Mouse (Mus musculus): ENCODE results near the gene Akap7. TPM values are rescaled to one million over a fixed set of nuclear protein-coding genes. Genes with fewer than 3 reads are reported as not detected.
"Not testable (repeated sequence)": the region's sequence is repeated elsewhere in the genome, so short reads cannot be mapped to it uniquely, and the experiment has no call there.

Akap7 gene
- total RNA-seq, 2 experiments from 2014 or later: 128 to 158 TPM

DNA sequence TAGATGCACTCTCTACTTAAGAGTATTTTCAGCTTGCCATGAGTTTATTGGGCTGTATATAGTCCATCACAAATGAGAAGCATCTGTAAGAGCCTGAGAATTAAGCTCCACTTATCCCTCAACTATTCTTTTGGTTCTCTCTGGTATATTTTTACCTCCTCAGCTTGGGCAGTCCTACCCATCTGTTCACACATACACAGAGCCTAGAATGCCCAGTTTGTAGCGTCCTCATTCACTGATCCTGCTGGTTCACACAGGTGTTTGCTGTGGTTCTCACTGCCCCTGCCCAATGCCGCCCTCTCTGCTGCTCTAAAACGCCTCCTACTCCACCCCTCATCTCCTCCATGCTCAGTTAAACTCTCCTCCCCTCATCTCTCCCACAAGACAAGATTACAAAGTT, 91.7 kb downstream of the Akap7 start:
- no peak for DNase-seq (ENCODE audit: extremely low spot score in 1 of 2, low spot score in 2 of 2)
- intact Hi-C loops (cut with DNase I): no loop called here

DNA sequence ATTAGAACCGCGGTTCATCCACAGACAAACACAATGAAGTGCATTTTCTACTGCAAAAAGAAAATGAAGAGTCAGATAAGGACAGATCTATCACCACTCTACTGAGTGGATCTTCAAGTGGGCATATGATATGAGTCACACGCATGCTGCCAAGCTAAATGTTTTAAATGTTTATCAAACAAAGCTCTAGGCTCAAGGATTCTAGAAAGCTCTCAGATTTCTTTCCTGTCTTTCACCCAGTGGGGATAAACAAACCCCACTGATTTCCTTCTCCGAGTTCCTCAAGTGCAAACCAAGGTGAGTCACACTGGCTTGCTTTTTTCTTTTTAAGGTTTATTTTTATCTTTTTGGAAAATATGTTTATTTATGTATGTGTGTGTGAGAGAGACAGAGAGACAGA, 94.0 kb downstream of the Akap7 start:
- no peak for DNase-seq (ENCODE audit: extremely low spot score in 1 of 2, low spot score in 2 of 2)
- intact Hi-C loops (cut with DNase I): no loop called here

DNA sequence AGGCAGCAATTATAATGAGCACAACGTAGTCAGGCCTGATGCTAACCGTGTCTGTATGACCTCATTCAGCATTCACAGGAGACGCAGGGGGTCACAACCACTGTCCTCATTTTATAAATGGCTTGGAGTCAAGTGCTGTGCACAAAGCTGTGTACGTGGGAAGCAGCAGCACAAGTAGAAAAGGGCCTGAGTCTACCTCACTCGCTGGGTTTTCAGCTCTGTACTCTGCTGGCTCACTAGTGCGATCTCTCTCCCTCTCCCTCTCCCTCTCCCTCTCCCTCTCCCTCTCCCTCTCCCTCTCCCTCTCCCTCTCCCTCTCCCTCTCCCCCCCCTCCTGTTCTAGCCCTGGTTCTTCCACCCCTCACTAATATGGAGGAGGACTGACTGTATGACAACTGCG, 99.1 kb downstream of the Akap7 start:
- no peak for DNase-seq (ENCODE audit: extremely low spot score in 1 of 2, low spot score in 2 of 2)
- intact Hi-C loops (cut with DNase I): no loop called here

DNA sequence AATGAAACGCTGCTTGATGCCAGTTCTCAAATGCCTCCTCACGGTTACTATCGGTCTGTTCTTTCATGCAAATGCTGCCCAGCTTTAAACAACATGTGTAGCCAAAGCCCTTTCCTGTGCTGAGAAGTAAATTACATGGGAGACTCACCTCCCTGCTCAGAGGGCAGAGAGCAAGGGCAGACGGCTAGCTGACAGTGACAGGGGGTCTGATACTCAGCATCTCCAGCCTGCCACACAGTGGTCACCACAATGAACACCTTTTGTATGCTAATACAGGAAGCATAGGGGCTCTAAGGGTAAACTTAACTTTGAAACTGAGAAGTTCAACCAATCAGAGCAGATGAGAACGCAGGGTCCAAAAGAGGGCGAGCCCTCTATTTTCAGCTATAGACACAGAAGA, 99.8 kb downstream of the Akap7 start:
- intact Hi-C loops (cut with DNase I): no loop called here
- no peak for DNase-seq (ENCODE audit: extremely low spot score in 1 of 2, low spot score in 2 of 2)

DNA sequence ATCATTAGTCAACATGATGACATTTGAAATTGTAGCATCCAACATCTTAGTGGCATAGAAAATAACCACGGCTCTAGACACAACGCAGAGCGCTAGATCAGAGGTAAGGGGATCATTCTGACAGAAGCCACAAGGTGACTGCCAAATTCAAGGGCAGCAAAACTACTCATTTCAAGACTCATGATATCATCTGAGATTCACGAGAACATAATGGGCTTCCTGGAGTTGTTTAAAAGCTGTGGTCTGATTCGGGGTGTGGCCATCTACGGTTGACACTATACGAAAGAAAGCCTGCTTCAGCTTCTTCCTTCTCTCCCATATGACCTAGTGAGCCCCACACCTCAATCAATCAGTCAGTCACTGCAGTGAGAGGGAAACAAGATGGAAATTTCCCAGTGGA, 107.0 kb downstream of the Akap7 start:
- intact Hi-C loops (cut with DNase I): no loop called here
- no peak for DNase-seq (ENCODE audit: extremely low spot score in 1 of 2, low spot score in 2 of 2)

DNA sequence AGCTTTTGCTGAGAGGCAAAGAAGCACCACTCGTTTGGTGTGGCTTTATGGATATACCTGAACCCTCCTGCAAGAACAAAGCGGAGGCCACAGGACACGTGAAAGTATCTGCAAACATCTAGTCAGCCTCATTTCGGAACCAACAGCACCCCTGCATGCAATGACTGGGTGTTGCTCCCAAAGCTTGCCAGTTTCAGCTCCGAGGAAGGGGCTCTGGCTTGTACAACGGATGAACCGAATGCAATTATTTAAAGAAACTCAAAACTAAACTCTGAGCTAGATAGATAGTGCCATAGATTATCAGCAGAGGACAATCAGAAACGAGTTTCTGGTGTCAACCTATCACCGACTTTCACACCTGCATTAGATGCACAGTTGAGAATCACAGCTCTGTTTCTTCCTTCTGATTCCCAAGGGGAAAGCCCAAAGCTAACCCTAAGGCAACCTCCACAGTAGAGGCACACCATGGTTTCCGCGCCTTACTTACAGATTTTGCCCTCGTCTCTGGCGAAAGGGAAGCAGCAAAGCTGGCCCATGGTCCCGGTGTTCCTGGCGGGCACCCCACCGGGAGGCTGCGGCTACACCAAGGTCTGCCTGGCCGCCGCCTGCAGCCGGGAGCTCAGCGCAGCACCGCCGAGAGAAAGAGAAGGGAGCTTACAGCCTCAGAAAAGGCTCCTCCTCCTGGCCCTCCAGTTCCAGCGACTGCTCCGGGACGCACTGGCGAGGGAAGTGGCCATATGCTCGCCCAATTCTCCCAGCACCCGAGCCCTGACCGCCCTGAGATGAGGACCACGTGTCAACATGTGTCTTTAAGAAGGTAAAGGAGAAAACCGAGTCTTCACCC, 107.9 kb downstream of the Akap7 start:
- intact Hi-C loops (cut with DNase I): no loop called here
- DNase-seq (ENCODE audit: extremely low spot score in 1 of 2, low spot score in 2 of 2): peak; percentile 52 to 79

DNA sequence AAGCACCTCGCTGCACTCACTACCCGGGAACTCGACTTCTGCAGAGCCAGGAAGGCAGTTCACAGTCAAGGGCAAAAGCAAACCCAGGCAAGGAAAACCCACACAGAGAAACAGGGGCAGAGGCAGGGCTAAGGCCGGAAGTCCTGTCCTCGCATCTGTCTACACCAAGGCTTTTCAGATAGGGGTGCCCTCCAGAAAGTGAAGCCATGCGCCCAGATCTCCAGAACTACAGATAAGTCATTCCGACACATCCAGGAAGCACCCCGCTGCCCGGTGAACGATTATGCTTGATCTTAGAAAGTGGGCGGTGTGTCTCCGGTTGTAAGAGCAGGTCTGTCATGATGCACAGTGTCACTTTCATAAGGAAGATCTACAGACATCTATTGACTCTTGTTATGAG, 109.1 kb downstream of the Akap7 start:
- DNase-seq (ENCODE audit: extremely low spot score in 1 of 2, low spot score in 2 of 2): no peak
- intact Hi-C loops (cut with DNase I): no loop called here

DNA sequence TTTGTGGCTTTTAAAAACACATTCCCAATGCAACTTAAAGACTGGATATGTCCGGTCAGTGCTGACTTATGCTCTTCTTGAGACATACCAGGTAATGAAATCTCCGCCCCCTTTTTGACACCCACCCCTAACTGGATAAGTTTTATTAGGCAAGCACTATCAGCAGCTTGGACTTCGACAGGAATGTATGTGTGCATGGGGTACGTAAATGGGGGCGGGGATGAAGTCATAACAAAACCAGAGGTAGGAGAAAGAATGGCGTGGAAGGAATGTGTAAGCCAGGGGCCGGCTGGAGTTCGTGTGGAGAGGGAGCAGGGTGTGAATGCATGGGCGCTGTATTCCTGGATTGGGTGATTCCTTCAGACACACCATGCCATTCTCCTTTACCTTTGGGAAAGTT, 109.6 kb downstream of the Akap7 start:
- no peak for DNase-seq (ENCODE audit: extremely low spot score in 1 of 2, low spot score in 2 of 2)
- intact Hi-C loops (cut with DNase I): no loop called here

DNA sequence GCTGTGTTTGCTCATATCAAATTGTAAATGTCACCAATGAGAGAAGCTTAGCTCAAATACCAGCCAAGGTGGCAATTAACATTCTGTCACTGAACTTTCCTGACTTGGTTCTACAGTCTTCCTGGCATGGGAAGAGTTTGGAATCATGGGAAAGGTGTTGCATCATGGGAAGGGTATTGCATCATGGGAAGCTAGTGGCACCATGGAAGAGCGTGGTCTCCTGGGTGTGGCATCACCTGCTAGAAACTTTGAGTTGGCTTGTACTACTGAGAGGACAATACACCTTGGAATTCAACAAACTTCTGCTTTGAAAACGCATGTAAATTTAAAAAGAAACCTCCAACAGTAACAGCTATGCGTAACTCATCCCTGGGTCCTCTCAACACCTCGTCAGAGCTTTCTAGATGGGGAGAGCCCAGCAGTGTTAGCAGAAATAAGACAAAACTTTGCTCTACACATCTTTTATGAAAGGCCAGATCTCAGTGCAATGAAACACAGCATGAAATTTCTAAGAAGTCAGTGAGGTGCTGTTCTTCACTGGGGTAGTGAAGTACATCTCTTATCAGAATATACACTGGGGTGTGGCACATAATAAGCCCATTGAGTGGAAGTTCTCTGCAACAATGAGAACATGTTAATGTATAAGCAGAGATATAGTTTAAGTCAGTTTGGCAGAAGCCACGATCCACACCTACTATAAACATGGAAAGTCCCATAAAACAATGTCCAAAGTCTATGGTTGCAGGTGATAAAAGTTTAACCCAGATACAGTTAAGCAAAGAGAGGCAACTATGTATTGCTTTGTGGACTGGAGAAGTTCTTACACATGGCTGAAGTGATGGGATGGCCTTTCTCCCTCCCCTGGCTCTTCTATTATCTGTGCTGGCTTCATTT, 115.2 kb downstream of the Akap7 start:
- DNase-seq (ENCODE audit: extremely low spot score in 1 of 2, low spot score in 2 of 2): no peak
- intact Hi-C loops (cut with DNase I): no loop called here

DNA sequence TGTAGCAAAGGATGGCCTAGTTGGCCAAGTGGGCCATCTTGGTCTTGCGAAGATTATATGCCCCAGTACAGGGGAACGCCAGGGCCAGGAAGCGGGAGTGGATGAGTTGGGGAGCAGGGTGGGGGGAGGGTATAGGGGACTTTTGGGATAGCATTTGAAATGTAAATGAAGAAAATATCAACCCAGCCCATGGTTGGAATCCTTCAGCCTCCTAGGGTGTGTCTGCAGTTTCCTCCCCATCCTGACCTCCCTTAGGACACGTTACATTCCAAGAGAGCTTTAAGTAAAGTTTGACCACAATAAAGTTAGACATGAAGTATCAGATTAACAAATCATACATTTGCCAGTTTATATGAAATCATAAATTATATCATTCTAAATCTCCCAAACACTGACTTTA, 116.5 kb downstream of the Akap7 start:
- intact Hi-C loops (cut with DNase I): no loop called here
- DNase-seq (ENCODE audit: extremely low spot score in 1 of 2, low spot score in 2 of 2): no peak

DNA sequence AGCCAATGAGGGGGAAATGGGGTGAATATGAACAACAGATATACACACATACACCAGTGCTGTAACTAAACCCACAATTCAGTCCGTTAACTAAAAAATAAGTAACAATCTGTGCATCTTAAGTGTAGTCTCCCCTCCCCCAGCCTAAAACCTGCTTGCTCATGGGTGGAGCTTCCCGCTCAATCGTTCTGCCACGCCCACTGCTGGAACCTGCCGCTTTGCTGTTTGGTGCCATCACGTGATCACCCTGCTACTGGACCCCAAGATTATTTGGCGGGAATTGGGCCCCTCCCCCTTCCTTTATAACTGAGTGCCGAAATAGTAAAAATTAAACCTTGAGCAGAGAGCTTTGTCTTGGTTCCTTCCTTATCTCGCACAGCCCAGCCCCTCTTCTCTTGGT, 121.4 kb downstream of the Akap7 start:
- intact Hi-C loops (cut with DNase I); DNase-seq (ENCODE audit: extremely low spot score in 1 of 2, low spot score in 2 of 2): not testable (repeated sequence)

DNA sequence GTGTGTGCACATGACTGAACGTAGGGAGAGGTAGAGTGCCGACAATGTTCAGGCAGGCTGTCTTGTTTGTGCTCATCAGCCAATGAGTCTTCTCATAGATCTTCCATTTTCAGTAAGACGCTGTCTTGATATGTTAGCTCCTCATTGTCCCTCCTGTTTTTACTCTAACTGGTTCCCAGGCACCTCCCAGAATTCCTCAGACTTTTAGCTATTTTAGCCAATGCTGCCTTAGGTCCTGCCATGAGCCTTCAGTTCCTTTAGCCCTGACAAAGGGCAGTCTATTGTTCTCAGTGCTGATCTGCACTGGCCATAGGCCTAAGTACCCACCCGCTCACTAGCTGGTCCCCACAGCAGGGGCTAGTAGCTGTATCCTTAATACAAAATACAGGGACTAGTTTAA, 122.0 kb downstream of the Akap7 start:
- intact Hi-C loops (cut with DNase I): no loop called here
- DNase-seq (ENCODE audit: extremely low spot score in 1 of 2, low spot score in 2 of 2): no peak

DNA sequence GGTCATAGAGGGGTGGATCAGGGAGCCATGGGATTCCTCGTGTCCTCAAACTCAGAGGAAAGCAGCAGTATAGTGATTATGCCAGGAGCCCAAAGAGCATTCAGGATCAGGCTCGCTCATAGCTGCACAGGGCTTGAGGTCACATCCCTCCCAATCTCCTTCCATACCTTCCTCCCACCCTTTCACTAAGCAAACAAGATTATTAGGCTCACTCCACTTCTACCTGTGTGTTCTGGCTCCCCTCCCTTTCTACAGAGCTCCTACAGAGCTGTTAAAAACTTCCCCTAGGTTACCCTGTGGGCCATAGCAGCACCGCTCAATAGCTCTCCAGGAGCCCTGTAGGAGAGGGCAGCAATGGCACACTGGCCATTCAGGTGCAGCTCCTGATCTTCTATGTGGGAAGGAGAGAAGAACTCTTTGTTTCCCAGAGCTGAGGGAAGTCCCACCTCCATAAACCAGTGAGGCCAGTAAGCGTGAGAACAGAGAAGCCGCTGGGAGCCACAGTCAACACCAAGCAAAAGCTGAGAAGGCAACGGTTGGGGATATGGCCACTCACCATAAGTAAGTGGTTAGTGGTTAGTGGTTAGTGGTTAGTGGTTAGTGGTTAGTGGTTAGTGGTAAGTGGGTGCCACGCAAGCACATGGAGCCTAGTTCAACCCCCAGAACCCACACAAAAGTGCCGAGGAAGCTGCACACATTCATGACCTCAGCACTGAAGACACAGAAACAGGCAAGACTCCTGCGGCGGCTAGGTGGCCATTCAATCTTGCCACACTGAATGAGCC, 122.7 kb downstream of the Akap7 start:
- no peak for DNase-seq (ENCODE audit: extremely low spot score in 1 of 2, low spot score in 2 of 2)
- intact Hi-C loops (cut with DNase I): no loop called here

DNA sequence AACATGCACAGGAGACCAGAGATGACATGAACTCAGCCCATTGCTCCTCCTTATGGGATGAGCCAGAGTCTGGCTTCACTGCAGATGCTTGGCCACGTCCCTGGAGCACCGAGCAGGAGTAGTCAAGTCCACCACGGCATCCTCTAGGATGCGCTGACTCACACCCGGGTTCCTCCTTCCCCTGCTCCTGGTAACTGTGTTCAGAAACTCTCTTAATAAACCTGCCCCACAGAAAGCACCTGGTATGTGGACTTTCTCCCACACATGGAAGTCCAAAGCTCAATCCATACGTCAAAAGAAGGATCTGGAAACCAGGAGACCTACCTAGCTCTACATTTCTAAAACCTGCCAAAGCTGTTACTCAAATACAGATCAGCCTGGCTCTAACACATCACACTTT, 124.4 kb downstream of the Akap7 start:
- no peak for DNase-seq (ENCODE audit: extremely low spot score in 1 of 2, low spot score in 2 of 2)
- intact Hi-C loops (cut with DNase I): no loop called here

DNA sequence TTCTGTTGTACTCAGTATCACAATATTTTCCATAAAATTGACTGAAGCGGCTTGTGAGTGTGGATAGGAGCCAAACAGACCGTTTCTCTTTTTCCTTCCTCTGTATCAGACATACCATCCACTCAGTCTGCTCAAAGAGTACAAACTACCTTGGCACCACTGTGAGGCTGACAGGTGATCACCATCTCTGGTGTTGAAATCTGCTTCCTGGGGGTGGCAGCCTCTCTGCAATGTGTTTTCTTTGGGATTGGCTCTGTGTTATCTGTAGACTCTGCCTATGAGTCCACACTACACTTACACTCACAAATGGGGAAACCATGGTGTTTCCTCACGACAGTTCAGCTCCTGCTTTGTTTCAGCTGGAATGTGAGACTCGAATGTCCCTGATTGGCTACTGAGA, 128.6 kb downstream of the Akap7 start:
- intact Hi-C loops (cut with DNase I): no loop called here

DNA sequence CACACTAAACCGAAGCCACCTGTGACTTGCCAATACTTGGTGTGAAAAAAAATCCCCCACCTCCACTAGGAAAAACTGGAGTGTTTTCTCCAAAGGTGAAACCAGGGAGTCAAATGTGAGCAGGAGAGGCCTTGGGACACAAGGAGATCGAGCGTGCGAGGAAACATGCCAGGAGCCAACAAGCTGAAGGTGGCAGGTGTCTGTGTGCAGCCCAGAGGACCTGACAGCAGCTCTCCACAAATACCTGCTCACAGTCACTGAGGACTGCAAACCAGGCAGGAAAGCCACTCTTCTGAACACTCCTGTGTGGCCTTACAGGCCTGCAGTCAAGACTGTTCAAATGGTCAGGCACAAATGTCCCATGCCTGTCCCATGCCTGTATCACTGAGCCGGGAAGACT, 130.4 kb downstream of the Akap7 start:
- intact Hi-C loops (cut with DNase I): no loop called here
- DNase-seq (ENCODE audit: extremely low spot score in 1 of 2, low spot score in 2 of 2): no peak

More for the DNA sequence above, 128.6 kb downstream of the Akap7 start:
- DNase-seq (ENCODE audit: extremely low spot score in 1 of 2, low spot score in 2 of 2): no peak

DNA sequence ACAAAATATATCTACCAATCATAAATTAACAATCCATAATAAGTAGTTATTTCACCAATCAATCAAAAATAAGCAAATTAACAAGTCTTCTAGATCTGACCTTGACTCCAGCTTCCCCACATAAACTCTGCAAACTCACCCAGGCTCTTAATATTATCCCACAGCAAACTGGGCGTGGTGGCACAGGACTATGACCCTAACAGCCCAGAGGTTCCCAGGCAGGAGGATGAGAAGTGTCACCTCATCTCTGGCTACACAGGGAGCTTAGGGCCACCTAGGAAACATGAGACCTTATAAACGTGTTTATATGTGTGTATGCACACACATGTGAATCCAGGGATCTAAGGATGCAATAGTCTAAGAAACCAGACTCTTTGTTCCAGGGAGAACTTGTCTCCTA, 132.8 kb downstream of the Akap7 start:
- intact Hi-C loops (cut with DNase I): no loop called here

DNA sequence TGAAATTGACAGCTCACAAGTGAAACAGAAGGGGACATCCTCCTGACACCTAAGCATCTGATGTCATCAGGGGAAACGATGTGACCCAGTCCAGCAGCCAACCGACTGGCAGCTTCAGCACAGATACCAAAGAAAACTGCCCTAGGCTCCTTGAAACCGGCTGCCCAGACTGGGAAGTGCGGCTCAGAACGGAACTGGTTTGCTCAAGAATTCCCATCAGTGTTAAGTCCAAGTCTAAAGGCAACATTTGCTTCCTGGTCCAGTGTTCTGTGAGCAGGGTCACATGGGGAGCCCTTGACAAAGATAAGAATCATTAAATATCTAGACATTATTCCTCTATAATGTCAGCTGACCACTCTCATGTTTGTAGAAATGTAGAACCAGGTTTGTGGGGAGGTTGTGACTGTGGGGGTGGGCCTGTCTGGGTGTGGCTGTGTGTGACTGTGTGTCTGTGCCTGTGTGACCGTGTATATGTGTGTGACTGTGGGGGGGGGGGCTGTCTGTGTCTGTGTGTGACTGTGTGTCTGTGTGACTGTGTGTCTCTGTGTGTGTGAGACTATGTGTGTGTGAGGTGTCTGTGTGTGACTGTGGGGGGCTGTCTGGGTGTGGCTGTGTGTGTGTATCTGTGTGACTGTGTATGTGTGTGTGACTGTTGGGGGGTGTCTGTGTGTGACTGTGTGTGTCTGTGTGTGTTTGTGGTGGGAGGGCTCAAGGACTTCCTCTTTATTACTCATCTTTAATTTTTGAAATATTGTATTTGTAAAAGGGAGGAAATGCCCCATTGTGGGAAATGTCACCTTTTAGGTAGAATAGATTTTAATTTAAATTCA, 140.1 kb downstream of the Akap7 start:
- intact Hi-C loops (cut with DNase I): no loop called here
- DNase-seq (ENCODE audit: extremely low spot score in 1 of 2, low spot score in 2 of 2): no peak

More for the DNA sequence above, 132.8 kb downstream of the Akap7 start:
- DNase-seq (ENCODE audit: extremely low spot score in 1 of 2, low spot score in 2 of 2): no peak
